Mouse (Mus musculus): ENCODE data around the gene Kif6.

- TF ChIP-seq CTCF (IDR thresholded peaks at IDR 0.05; ENCODE audit: extremely low read depth, insufficient read length, insufficient replicate concordance, low read depth, low read length): no peak
- no peak for TF ChIP-seq POLR2A (IDR thresholded peaks at IDR 0.05; ENCODE audit: low read depth, low read length)
Measured at GRCm38 (mm10) chr17:49777115-49777839, 162.3 kb downstream of the Kif6 start.
